Mouse (Mus musculus) spleen, postnatal 10 days (tissue): Measurements from ENCODE around the gene Tmem263.

Source experiments
- DNase-seq, 2 experiments: peaks; one replicate each; pipeline ENCODE4 v3.0.0; 2021 to 2022; ENCODE audit warnings: low spot score in 2 of 2

The Tmem263 gene

DNA sequence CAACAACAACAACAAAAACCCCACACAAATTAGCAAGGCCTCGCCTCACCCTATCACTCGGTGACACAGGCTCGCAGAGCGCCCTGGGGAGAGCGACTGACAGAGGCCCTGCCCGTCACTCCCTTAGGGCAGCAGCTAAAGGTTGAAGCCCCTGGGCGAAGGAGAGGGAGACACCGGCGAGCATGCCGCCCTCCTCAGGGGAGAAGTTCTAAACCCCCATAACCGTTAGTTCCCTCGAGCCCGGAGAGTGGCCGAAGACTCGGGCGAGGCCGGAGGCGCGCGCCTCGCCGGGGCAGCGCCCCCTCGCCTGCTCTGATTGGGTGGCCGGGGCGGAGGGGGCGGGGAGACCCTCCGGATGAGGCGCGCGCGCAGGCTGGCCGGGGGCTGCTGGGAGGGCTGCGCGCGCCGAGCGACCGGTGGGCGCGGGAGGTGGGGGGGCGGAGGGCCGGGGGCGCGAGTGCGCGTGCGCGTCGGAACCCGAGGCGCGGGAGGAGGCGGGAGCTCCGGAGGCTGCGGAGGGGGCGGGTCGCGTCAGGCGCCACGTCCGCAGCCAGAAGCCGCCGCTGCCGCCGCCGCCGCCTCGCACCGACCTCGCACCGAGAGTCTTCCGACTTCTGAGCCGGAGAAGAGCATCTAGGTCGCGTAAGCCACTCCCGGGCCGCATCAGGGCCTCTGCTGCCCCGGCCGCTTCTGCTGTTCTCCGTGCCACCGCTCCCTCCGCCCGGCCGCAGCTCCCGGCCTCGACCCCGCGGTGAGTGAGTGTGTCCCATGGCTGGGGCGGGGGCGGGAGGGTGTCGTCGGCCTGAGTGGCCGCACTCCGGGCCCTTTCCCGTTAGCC lies at the start of gene Tmem263, which contains the start of gene Fhl4:
Gene Tmem263, plus strand, starts transcription at position 381 of the 838 bp plus-strand sequence.
Gene Fhl4, minus strand, starts transcription at position 249 of the 838 bp plus-strand sequence.
- DNase-seq: peak; percentile 76 to 84

DNA sequence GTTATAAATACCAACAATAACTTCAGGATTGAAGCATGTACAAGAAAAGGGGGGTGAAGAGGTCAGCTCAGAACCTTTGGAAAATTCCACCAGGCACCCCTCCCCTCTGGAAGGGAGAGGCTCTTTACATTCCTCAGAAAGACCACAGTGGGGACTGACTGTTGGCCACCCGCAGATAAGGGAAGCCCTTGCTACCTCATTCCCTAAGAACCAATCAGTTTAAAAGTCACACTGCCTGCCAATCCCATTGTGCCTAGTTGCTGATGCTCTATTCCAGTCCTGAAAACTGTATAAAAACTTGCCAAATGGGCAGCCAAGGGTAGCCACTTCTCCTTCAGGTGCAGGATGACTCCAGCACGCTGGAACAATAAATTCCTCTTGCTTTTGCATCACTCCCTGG lies 47.6 kb upstream of the Tmem263 start:
- DNase-seq: no peak

DNA sequence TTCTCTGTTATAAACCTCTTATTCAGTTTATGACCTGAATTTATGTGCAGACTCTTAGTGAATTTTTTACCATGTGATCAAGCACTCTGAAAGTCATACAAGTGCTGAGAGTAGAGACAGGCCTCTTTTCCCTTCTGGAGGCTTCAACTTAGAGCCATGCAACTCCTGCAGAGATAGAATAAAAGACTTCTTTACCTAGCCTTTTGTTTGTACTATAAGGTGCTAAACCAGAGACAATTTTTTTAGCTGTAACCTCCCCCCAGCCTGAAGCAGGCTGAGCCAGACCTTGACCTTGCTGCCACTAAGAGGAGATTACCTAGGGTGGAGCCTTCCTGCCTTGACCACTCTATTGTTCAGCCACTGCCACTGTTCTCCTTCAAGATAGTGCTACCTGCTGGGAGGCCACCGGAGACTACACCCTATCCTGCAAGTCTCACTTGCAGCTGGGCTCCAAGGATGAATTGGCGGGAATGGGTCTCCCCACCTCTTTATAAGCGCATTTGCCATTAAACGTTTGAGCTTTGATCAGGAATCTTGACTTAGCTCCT lies 30.7 kb upstream of the Tmem263 start:
- no peak for DNase-seq

DNA sequence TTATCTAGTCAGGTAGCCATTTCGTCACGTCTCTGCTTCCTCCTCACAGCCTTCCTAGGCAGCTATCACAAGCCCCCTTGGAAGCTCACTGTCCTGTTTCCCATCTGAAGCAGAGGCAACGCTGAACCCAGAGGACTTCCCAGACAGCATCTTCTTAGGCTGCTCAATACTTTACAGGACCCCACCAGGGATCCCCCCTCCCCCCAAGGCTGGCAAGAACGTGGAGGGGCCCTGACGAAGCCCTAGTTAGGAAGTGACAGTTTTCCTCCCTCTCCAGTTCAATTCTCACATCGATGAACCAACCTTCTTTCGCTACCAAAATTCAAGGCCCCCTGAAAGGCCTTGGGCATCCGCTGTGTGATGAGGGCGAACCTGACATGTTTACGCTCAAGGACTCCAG lies 586 bp upstream of the Tmem263 start:
- no peak for DNase-seq

DNA sequence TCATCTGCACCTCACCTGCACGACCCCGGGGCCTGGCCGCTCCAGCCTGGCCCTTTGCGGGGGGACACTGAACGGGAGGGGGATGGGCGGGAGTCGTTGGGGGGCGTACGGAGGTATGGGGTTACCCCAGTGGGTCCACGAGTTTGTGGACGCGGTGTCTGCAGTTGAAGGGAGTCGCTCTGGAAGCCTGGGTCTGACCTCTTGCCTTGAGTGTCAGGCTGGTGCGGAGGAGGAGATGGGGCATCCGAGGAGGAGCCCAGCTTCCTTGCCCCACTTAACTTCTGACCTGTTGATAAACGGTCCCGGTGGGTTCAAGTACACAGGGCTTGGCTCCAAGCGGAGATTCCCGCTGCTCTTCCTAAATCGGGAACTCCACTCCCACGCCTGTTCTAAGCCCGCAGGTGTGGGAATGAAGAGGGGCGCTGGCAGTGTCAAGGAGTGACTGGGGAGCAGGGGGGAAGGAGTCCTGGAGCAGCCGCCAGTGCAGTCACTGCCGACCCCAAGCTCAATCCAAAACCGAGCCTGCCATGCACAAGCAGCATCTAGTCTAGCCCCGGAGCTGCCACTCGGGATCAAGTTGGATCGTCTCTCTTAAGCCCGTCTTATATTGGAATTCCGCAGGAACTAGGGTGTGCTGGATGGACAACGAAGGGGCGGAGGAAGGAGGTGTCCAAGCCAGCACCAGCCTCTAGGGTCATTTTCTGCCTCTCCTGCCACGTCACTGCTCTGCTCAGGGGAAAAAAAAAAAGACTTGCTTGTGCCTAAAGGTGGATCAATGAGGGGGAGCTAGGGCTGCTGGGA lies 858 bp downstream of the Tmem263 start:
- DNase-seq: peak; percentile 29 to 37

DNA sequence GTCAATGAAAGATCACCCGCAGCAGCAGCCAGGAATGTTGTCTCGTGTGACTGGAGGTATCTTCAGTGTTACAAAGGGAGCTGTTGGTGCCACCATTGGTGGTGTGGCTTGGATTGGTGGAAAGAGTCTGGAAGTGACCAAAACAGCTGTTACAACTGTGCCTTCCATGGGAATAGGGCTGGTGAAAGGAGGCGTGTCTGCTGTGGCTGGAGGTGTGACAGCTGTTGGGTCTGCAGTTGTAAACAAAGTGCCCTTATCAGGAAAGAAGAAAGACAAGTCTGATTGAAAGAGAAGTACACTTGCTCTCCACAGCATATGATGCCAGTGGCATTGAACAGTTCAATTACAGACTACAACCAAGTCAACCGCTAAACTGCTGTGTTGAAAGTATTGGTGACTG lies 12.0 kb downstream of the Tmem263 start:
- DNase-seq: no peak

DNA sequence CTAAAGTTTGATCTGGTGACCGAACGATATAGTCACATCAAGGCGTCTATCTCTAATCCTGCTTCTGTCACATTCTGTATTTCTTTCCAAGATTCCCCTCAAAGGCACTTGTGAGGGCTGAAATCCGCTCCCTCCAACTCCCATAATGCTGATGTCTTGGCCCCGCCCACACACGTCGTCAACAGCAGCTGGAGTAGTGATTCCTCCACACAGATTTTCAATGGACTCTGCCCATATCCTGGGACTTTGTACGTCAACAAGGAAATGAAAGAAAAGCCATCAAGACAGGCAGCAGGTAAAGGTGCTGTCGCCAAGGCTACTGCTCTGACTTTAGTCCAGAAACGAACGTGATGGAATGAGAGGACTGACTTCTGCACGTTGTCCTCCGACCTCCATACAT lies 22.8 kb downstream of the Tmem263 start:
- no peak for DNase-seq

DNA sequence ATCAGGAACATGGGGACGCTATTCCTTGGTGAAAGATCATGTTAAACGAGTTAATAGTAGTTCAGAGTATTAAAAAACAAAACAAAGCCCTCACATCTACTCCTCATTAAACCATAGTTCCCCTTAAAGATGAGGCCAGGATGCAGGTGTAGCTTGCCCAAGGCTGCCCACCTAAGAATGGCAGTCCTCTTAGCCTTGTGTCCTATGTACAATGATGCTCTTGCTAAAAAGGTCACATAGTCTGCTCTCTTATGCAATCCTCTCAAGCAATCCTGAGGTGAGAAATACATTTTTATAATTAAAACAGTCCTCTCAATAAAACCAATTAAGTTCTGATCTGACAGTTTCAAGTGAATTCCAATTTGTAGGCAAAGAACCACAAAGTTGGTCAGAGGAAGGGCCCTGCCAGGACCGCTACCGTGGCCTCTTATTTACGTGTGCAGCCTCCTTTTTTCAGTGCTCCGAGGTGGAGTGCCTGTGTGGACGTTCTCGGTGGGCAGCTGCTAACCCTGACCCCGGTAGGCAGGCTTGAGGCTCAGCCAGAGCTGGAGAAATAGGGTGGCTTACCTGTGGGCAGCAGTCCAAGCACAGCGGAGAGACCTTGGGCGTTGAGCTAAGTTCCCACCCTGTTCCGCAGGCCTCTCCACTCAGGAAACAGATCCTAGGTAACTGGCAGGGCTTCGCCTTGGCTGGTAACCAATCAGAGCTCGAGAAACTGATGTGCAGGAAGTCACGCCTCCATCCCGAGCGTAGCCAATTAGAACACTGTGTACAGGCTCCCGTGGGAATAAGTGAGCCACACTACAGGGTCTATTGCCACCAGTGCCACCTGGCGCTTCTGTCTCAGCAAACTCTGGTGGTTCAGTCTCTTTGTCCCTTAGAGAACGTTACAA lies 25.2 kb downstream of the Tmem263 start, which contains the start of gene Mterf2:
Gene Mterf2, minus strand, starts transcription at position 633 of the 893 bp plus-strand sequence.
- peak; percentile 69 to 90 for DNase-seq

DNA sequence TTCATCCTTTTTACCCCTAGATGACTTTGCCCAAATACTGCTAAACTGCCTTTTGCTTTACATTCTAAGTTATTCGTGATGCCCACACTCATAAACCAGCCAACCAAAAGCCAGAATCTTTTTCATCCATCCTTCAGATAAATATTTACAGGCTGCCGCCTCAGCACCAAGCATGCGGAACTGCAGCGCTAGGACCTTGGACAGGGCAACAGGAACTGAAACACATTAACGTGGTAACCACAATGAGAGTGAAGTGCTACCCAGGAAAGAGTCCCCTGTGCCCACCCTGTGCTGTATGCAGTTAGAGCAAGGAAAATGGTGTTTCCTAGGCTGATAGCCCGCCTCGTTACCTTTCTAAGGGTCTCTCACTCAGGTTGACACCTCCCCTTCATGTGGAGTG lies 26.0 kb downstream of the Tmem263 start:
- peak; percentile 21 to 67 for DNase-seq

DNA sequence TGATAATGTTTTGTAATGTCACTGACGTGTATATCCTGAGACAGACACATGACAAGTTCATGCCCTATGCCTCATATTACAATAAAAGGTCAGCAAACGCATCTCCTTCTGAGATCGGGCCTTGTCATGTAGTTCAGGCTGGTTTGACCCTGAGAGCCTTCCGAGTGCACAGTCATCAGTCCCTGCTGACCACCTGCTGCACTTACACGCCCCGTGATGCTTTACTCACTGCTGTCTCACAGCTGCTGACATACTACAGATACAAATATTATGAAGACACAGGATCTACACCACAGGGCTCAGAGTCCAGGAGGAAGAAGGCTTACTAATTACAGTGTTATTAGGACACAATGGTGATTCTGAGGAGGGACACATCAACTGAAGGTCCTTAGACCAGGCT lies 34.1 kb downstream of the Tmem263 start:
- no peak for DNase-seq

DNA sequence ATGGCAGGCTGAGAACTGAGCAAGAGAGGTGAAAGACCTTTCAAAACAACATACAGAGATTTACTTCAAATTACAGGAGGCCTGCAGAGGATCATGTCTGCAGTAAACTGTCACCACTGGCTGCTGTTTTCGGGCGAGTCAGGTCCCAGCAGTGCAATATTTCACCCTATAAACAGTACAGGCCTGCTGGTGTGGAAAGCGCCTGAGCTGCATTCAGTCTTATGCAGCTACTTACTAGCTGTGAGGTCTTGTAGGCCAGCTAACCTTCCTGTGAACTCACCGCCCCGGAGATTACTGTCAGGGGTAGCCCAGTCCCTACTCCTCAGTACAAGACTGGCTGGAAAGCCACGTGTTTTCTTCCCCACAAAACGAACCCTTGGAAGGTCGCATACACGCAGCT lies 39.0 kb downstream of the Tmem263 start:
- DNase-seq: no peak

DNA sequence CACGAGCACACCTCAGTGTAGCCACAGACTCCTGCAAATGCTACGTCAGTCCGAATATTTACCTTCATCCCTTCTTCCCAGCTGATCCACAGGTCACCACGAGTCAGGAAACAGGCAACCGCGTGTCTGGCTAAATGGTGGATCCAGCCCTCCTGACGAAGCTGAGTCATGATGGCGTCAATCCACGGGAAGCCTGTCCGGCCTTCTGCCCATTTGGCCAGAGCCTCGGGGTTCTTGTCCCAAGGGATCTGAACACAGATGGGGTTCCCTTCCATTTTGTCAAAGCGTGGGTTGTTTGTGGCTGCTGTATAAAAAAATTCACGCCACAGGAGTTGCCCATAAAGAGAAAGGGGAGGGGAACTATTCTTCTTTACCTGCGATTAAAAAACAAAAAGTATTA lies 43.9 kb downstream of the Tmem263 start:
- no peak for DNase-seq

DNA sequence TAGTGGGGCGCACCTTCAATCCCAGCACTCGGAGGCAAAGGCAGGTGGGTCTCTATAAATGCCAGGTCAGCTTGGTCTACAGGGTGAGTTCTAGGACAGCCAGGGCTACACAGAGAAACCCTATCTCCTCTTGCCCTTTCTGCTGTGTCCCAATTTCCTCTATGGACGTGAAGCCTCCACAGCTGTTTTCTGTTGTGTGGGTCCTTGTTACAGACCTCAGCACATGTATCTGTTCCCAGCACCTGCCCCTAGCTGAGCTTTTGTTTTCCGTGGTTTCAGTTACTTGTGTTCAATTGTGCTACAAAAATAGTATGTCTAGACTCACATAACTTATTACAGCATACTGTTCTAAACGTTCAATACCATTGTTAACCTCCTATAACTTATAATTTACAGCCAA lies 46.8 kb downstream of the Tmem263 start:
- DNase-seq: no peak

DNA sequence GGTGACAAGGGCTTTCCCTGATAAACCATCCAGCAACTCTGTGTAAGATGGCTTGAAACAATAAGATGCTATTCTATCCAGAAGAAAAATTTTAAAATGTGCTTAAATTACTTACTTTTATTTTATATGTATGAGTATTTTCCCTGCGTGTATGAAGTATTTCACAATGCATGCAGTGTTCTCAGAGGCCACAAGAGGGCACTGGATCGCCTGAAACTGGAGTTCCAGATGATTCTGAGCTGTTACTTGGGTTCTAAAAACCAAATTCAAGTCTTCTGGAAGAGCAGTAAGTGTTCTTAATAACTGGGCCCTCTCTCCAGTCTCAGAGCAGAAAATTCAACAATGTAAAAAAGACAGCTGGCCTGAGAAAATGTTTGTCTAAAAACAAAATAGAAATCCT lies 51.8 kb downstream of the Tmem263 start:
- DNase-seq: peak; percentile 17 to 67

DNA sequence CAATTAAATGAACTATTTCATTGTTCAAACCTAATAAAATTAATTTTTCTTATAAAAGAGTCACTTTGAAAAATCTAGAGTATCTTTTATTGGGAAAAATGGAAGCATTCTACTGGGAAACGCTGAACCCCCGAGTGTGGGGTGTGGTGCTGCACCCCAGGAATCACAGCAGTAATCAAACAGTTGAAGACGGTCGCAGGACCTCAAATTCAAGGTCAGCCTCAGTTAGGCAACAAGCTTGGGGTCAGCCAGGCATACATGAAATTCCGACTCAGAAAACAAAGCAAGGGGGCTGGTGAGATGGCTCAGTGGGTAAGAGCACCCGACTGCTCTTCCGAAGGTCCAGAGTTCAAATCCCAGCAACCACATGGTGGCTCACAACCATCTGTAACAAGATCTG lies 55.0 kb downstream of the Tmem263 start:
- no peak for DNase-seq

DNA sequence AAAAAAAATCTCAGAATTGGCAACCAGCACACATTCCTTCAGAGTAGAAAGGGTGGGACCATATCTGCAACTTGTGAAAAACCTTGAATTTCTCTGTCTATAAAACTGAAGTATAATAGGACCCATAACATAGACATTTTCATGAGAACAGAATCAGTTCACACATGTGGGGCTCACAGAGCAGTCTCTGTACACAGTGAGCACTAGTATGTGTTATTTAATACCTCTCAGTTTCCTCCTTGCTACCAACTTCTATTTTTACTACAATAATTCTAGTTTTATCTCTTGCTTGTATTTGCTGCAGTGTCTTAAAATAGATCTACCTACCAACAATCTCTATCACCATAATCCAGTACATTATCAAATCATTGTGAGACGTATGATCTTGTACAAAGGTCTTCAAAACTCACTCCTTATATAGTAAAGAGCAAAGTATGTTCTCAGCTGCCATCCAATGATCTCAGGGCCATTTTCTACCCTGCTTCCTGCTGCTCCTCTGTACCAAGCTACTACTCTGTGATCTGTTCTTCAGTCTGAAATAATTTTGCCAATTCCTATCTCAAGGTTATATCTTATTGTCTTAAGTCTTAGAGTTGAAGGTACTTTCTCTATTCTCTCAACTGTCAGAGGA lies 57.7 kb downstream of the Tmem263 start:
- no peak for DNase-seq

DNA sequence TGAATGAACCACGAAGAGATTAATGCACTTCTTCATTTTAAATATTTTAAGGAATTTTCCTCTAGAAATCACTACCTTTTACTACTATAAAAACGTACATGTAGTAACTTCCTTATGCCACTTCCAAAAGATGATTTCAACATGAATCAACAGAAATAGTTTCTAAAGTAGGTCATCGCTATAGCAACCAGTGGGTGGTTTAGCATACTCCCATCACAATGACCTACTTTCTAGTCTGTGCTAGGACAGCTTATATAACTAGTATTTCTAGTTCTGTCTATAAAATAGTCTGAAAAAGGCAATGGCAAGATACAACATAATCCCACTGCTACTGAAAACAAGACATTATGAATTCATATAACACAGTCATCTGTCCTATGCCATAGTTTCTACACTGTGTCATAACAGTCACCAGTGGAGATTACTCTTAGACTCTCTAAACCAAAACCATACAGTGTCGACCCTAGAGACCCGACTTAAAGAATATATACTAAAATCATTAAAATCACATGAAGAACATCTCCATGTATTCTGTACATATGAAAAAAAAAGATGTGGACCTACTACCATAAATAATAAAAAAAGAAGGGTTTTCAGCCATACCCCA lies 59.4 kb downstream of the Tmem263 start:
- DNase-seq: no peak

DNA sequence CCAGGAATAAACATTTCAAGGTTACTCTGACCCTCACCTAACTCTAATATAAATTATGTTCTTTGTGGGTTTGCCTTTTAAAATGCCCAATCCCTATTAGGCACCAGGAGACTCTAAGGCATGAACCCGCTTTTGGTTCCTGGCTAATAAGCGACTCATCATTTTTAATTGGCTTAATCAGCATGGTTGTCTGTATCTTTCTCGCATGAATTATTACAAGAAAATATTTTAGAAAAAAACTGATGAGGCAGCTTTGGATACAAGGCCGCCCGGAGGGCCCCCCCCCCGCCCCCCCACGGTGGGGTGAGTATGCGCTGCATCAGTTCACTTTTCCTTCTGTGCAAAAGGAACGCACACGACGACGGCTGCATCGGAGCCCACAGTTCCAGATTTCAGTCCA lies 62.4 kb downstream of the Tmem263 start:
- DNase-seq: no peak

DNA sequence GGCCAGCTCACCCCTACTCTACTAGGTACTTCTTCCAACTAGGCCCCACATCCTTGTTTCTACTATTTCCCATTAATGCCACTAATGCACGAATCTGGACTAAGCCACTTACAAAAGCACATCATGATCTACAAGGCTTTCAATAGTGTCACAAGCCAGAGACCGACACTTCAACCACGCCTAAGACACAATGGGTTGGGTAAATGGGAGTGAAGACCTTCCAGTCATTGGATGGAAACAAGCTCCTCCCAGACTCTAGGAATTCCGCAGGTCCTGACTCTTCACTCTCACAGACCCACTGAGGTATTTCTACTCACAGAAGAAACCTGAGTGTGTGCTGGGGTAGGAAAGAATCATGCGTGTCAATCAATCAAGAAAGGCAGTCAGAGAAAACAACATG lies 62.9 kb downstream of the Tmem263 start:
- no peak for DNase-seq
